Mouse (Mus musculus): ENCODE measurements at regions not wholly inside any gene's neighbourhood (a gene's known extent, or its start where the extent isn't known, plus 50 kb on each side); places are given as distances from the start of the nearest gene placed in this dataset.

DNA sequence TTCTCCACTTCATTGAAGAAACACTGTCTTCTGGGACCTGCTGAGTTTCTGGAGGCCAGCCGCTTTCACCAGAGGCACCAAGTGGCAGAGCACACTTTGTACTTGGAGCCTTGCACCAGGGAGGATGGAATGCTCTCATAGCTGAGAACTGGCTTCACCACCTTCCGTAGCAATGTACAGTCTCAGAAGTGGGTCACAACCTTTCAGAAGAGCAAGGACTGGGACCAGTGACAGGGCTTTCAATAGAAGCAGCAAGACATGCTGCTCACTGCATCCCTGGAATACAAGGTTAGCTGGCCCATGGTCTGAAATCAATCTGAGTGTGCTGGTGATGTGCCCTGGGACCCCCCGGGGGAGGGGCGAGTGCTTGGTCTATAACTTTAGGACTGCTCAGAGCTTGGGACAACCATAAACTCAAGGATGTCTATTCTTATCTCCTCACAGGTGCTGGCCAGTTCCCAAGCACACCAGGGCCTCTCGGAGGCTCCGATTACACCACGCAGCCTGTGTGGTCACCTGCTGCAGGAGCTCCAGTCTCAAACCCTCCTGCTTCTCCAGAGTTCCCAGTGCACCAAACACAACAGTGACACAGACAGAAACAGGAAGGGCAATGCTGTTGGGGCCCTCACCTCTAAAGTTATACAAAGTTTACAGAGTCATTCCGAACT, 114.4 kb upstream of the Tmem45b start:
- no peak overlapping the region for H3K4me2 ChIP-seq (ENCODE audit: low read depth, low read length)
- H3K9ac ChIP-seq (replicated peaks): no peak overlapping the region
- H3K9me3 ChIP-seq (ENCODE audit: low read length): no peaks in the 10 kb centered on the region
- H3K4me3 ChIP-seq (ENCODE audit: low read depth, low read length): no peak overlapping the region
- ATAC-seq: no peak
- H3K27me3 ChIP-seq (ENCODE audit: insufficient read depth, low read length): no peaks in the 10 kb centered on the region
- TF ChIP-seq CTCF (IDR thresholded peaks at IDR 0.05; ENCODE audit: low read depth): no peak
- TF ChIP-seq EP300 (IDR thresholded peaks at IDR 0.05; ENCODE audit: low read depth): no peak
- H3K27ac ChIP-seq (ENCODE audit: low read depth): no peak overlapping the region
- WGBS (ENCODE audit: insufficient replicate concordance): 82% methylated on average over 8 of the region's 8 CpGs
- DNase-seq: no peak
- H3K36me3 ChIP-seq (replicated peaks; ENCODE audit: insufficient read depth, low read length): no peaks in the 10 kb centered on the region
- H3K4me1 ChIP-seq (ENCODE audit: insufficient read depth): no peaks in the 10 kb centered on the region

DNA sequence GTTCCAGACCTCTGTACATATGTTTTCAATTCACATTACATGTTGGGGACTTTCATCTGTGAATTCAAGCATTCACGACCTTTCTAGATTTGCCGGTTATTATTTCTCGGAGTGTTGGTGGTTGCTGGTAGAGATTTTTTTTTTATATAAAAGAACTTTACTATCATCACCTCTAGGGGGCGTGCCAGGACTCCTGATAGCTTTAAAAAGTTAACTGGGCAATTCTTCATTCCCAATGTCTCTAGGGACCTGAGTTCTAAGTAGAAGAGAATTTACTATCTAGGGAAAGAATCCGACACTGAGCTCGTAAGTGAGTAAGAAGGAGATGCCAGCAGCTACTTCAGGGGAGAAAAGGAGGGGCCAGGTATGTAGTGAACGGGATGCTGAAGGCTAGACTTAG, 112.8 kb upstream of the Tmem45b start:
- ATAC-seq (no peak), DNase-seq (no peak)
- Histone ChIP-seq H3K9ac (replicated peaks) (no peak overlapping the region), H3K27ac (ENCODE audit: low read depth) (no peak overlapping the region), H3K4me1 (ENCODE audit: insufficient read depth) (no peaks in the 10 kb centered on the region), H3K27me3 (ENCODE audit: insufficient read depth, low read length) (no peaks in the 10 kb centered on the region), H3K4me3 (ENCODE audit: low read depth, low read length) (no peak overlapping the region), H3K9me3 (ENCODE audit: low read length) (no peaks in the 10 kb centered on the region), H3K36me3 (replicated peaks; ENCODE audit: insufficient read depth, low read length) (no peaks in the 10 kb centered on the region), H3K4me2 (ENCODE audit: low read depth, low read length) (no peak overlapping the region)
- 66% methylated on average over 7 of the region's 7 CpGs for WGBS (ENCODE audit: insufficient replicate concordance)
- TF ChIP-seq CTCF (IDR thresholded peaks at IDR 0.05; ENCODE audit: low read depth): no peak

DNA sequence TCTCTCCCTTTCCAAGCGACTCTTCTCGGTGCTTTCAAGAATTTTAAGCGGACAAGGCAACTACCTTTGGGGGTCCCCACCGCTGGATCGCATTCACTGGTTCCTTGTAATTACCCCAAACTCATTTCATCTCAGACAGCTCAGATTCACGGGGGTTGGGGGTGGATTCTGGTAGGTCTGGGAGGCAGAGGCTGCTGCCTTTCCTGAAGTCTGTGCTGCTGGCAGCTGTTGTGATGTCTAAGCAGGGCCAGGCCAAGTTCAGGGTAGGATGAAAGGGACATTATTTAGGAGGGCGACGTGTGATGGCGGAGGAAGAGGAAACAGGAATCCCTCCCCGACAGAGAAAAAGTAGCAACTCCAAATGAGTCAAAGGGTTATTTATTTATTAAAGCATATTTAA, 102.8 kb upstream of the Tmem45b start:
- no peak overlapping the region for H3K4me2 ChIP-seq (ENCODE audit: low read depth, low read length)
- ATAC-seq (no peak), DNase-seq (no peak)
- H3K27me3 ChIP-seq (ENCODE audit: insufficient read depth, low read length): no peaks in the 10 kb centered on the region
- H3K27ac ChIP-seq (ENCODE audit: low read depth): no peak overlapping the region
- H3K36me3 ChIP-seq (replicated peaks; ENCODE audit: insufficient read depth, low read length): no peaks in the 10 kb centered on the region
- H3K9me3 ChIP-seq (ENCODE audit: low read length): no peaks in the 10 kb centered on the region
- H3K4me3 ChIP-seq (ENCODE audit: low read depth, low read length): no peak overlapping the region
- TF ChIP-seq CTCF (IDR thresholded peaks at IDR 0.05; ENCODE audit: low read depth) (no peak), EP300 (IDR thresholded peaks at IDR 0.05; ENCODE audit: low read depth) (no peak)
- 75% methylated on average over 10 of the region's 10 CpGs for WGBS (ENCODE audit: insufficient replicate concordance)
- no peak overlapping the region for H3K9ac ChIP-seq (replicated peaks)
- H3K4me1 ChIP-seq (ENCODE audit: insufficient read depth): no peaks in the 10 kb centered on the region

DNA sequence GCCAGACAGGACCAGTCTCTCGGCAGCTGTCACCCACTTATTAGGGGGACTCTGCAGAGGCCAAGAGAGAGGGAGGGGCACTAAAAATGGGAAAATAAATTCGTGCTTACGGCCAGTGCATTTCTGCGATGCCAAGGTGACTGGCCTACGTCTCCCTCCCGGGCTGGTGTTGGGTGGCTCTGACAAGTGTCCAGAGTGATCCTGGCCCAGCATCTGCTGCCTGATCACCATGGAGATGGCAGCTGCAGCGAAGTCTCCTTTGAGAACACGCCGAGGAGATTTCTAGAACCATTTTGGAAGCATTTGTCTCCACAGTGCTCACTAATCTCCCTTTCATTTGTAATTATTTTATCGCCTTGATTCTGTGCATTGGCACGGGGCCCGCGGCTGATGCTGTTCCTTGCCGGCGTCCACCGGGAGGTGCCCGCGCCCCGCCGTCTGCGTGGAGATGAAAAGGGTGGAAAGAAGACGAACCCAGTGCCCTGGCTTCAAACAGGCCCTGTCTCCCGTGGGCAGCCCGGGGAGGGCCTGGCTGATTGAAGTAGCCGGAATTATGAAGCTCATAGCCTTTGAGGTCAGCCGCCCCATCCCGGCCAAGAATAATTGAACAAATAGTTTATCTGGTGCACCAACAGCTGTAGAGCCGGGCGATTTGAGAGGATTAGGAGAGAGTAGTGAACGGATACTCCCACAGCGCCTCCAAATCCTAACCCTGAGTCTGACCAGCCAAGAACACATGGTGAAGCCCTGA, 102.2 kb upstream of the Tmem45b start:
- Histone ChIP-seq H3K4me2 (ENCODE audit: low read depth, low read length) (no peak overlapping the region), H3K27me3 (ENCODE audit: insufficient read depth, low read length) (no peaks in the 10 kb centered on the region), H3K36me3 (replicated peaks; ENCODE audit: insufficient read depth, low read length) (no peaks in the 10 kb centered on the region), H3K27ac (ENCODE audit: low read depth) (no peak overlapping the region), H3K4me3 (ENCODE audit: low read depth, low read length) (no peak overlapping the region), H3K4me1 (ENCODE audit: insufficient read depth) (no peaks in the 10 kb centered on the region), H3K9ac (replicated peaks) (no peak overlapping the region), H3K9me3 (ENCODE audit: low read length) (no peaks in the 10 kb centered on the region)
- DNase-seq (no peak), ATAC-seq (no peak)
- WGBS (ENCODE audit: insufficient replicate concordance): 80% methylated on average over 31 of the region's 31 CpGs
- TF ChIP-seq EP300 (IDR thresholded peaks at IDR 0.05; ENCODE audit: low read depth) (no peak), CTCF (IDR thresholded peaks at IDR 0.05; ENCODE audit: low read depth) (no peak)

DNA sequence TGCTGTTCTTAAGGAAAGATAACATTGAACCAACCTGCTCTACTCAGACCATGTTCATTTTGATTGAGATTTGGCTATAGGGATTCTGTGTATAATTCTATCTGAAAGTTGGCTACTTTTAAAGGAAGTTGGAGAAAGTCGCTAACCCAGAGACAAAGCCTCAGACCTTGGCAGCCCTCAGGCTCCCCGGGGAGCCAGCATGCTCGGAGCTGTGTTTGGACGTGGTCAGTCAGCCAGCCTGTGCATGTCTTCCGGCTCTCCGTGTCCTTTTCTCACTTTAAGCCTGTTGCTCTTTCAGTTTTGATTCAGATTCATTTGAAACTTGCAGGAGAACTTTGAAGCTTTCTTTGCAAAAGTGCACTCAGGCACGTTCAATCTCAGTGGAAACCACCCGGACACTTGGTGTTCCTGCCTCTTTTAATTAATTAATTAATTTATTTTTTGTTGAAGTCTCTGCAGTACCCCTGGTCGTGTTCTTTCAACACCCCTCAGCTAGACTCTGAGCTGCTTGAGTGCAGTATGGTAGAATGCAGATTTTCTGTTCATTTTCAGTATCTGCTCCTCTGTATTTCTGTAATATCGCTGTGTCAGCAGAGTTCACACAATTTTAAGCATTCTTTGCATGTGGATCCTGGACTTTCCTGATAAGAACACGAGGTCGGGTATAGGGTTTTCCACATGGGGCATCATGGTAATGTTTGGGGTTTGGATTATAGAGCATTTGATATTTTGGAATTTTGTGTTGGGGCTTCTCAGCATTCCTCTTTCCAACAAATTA, 100.9 kb upstream of the Tmem45b start:
- ATAC-seq (no peak), DNase-seq (no peak)
- H3K9ac ChIP-seq (replicated peaks): no peak overlapping the region

DNA sequence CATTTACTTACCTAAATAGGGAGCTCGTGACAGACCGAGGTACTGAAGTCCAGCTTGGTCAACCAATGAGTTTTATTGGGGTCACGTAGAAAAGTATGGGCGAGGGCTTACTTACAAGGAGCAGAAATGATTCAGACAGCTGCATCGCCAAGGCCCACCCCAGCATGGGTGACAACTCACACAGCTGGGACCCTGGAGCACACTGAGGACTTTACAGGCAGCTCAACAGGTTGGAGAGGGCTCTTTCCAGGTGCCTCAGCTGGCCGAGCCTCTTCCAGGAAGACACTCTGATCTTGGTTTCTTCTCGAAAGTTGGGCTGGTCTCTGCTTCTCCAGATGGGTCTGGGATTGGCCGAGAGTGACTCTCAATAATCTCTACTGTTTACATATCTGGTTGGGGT, 99.3 kb upstream of the Tmem45b start:
- no peaks in the 10 kb centered on the region for H3K36me3 ChIP-seq (replicated peaks; ENCODE audit: insufficient read depth, low read length)
- ATAC-seq (no peak), DNase-seq (no peak)
- no peaks in the 10 kb centered on the region for H3K4me1 ChIP-seq (ENCODE audit: insufficient read depth)
- H3K4me2 ChIP-seq (ENCODE audit: low read depth, low read length): no peak overlapping the region
- TF ChIP-seq CTCF (IDR thresholded peaks at IDR 0.05; ENCODE audit: low read depth) (no peak), EP300 (IDR thresholded peaks at IDR 0.05; ENCODE audit: low read depth) (no peak)
- H3K27me3 ChIP-seq (ENCODE audit: insufficient read depth, low read length): no peaks in the 10 kb centered on the region
- H3K27ac ChIP-seq (ENCODE audit: low read depth): no peak overlapping the region
- H3K9me3 ChIP-seq (ENCODE audit: low read length): no peaks in the 10 kb centered on the region
- no peak overlapping the region for H3K9ac ChIP-seq (replicated peaks)
- no peak overlapping the region for H3K4me3 ChIP-seq (ENCODE audit: low read depth, low read length)
- 66% methylated on average over 8 of the region's 8 CpGs for WGBS (ENCODE audit: insufficient replicate concordance)

More for the DNA sequence above, 100.9 kb upstream of the Tmem45b start:
- no peaks in the 10 kb centered on the region for H3K36me3 ChIP-seq (replicated peaks; ENCODE audit: insufficient read depth, low read length)
- no peak overlapping the region for H3K4me2 ChIP-seq (ENCODE audit: low read depth, low read length)
- H3K9me3 ChIP-seq (ENCODE audit: low read length): no peaks in the 10 kb centered on the region
- WGBS (ENCODE audit: insufficient replicate concordance): 67% methylated on average over 12 of the region's 12 CpGs
- no peak overlapping the region for H3K27ac ChIP-seq (ENCODE audit: low read depth)
- no peak overlapping the region for H3K4me3 ChIP-seq (ENCODE audit: low read depth, low read length)
- H3K27me3 ChIP-seq (ENCODE audit: insufficient read depth, low read length): no peaks in the 10 kb centered on the region
- no peaks in the 10 kb centered on the region for H3K4me1 ChIP-seq (ENCODE audit: insufficient read depth)
- TF ChIP-seq CTCF (IDR thresholded peaks at IDR 0.05; ENCODE audit: low read depth) (no peak), EP300 (IDR thresholded peaks at IDR 0.05; ENCODE audit: low read depth) (no peak)
